8 mouse cellular contexts compared by ENCODE assay signal in the genomic region with DNA sequence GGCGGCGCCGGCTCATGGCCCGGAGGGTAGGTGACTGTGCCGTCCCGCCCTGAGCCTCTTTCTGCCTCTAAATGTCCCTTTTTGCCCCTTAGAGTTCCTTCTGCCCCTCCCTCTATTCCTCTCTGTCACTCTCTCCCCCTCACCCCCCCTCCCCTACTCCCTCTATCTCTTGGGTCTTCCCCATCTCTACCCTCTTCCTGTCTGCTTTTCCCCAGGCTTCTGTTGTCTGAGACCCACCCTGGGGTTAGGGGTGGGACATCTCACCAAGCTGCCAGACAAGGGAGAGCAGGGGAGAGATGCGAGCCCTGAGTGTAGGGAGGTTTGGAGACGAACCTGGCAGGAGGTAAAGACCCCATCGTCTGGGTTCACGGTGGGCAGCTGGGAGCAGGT. TPM values are rescaled to one million over a fixed set of nuclear protein-coding genes. Genes with fewer than 3 reads are reported as not detected.
DNase-seq lines count a peak whose midpoint lies in the region; ATAC-seq and TF ChIP-seq lines count a peak whose summit lies in the region.

No protein-coding gene starts in this region.

- ATAC-seq in forebrain, embryonic 13.5 days: peak; percentile 46
- no peak for ATAC-seq in liver, postnatal 0 days

- H3K36me3 ChIP-seq in C2C12 (ENCODE audit: control insufficient read depth, insufficient read depth): no peaks in the 10 kb centered on the region
- peaks cover 32% of the 10 kb centered on the region for H3K36me3 ChIP-seq in forebrain, embryonic 13.5 days (ENCODE audit: poor library complexity, severe bottlenecking)
- H3K36me3 ChIP-seq in liver, postnatal 0 days (replicated peaks; ENCODE audit: insufficient read depth, low read length): no peaks in the 10 kb centered on the region

- H3K4me3 ChIP-seq in C2C12 (ENCODE audit: insufficient read depth, poor library complexity, severe bottlenecking): peak overlapping the region; percentile 30
- H3K4me3 ChIP-seq in forebrain, embryonic 13.5 days: peak overlapping the region; percentile 60
- H3K4me3 ChIP-seq in liver, postnatal 0 days (ENCODE audit: low read depth, low read length): peak overlapping the region; percentile 50

- peaks cover 29% of the 10 kb centered on the region for H3K27me3 ChIP-seq in C2C12 (ENCODE audit: control insufficient read depth, insufficient read depth, insufficient read length)
- H3K27me3 ChIP-seq in forebrain, embryonic 13.5 days: no peaks in the 10 kb centered on the region
- peaks cover 32% of the 10 kb centered on the region for H3K27me3 ChIP-seq in liver, postnatal 0 days (ENCODE audit: insufficient read depth, low read length)

- peak overlapping the region; percentile 73 for H3K4me2 ChIP-seq in forebrain, embryonic 13.5 days
- peak overlapping the region; percentile 76 for H3K4me2 ChIP-seq in liver, postnatal 0 days (ENCODE audit: low read depth, low read length)

- no peak for TF ChIP-seq EP300 in liver, postnatal 0 days (IDR thresholded peaks at IDR 0.05; ENCODE audit: low read depth)

- peaks cover 43% of the 10 kb centered on the region for H3K4me1 ChIP-seq in forebrain, embryonic 13.5 days
- H3K4me1 ChIP-seq in liver, postnatal 0 days (ENCODE audit: insufficient read depth): peaks cover 7% of the 10 kb centered on the region

- peak overlapping the region; percentile 61 for H3K27ac ChIP-seq in forebrain, embryonic 13.5 days
- H3K27ac ChIP-seq in liver, postnatal 0 days (ENCODE audit: low read depth): no peak overlapping the region

- H3K79me2 ChIP-seq in C2C12 (ENCODE audit: control insufficient read depth, insufficient read depth): no peaks in the 10 kb centered on the region

- H3K9ac ChIP-seq in forebrain, embryonic 13.5 days: peak overlapping the region; percentile 82
- peak overlapping the region; percentile 54 for H3K9ac ChIP-seq in liver, postnatal 0 days (replicated peaks)

- peak overlapping the region; percentile 97 for H3ac ChIP-seq in C2C12 (ENCODE audit: control insufficient read depth, insufficient read length, low read depth)

- H3K79me3 ChIP-seq in C2C12 (ENCODE audit: low read depth): no peaks in the 10 kb centered on the region

- 0 out of 2 replicates have a peak, but pooled peaks cover 3% of the 10 kb centered on the region for H3K9me3 ChIP-seq in forebrain, embryonic 13.5 days (replicated peaks)
- H3K9me3 ChIP-seq in liver, postnatal 0 days (ENCODE audit: low read length): no peaks in the 10 kb centered on the region

- 0% methylated on average over 9 of the region's 10 CpGs for WGBS in forebrain, embryonic 13.5 days
- WGBS in liver, postnatal 0 days (ENCODE audit: insufficient replicate concordance): under 1% methylated on average over 9 of the region's 10 CpGs

- DNase-seq in embryo, embryonic 11 days: peak; percentile 22
- no peak for DNase-seq in embryo, embryonic 9.5 days (ENCODE audit: extremely low spot score)
- DNase-seq in liver, postnatal 0 days: no peak
- DNase-seq in urinary bladder, postnatal 14 days (ENCODE audit: low spot score): no peak
- no peak for DNase-seq in left cerebral cortex, adult 9 months (ENCODE audit: low spot score in 2 of 2)
- DNase-seq in kidney, adult 8-10 months: no peak

- TF ChIP-seq CTCF in C2C12 (IDR thresholded peaks at IDR 0.05; ENCODE audit: control insufficient read depth, insufficient read depth, insufficient read length): no peak
- TF ChIP-seq CTCF in liver, postnatal 0 days (IDR thresholded peaks at IDR 0.05; ENCODE audit: low read depth): no peak

TF ChIP-seq in C2C12, 6 proteins besides CTCF, POLR2A, EP300 and RAD21:
- TF ChIP-seq MYOD1 (IDR thresholded peaks at IDR 0.05; ENCODE audit: control insufficient read depth, insufficient read length, low read depth) (no peak), CEBPB (IDR thresholded peaks at IDR 0.05; ENCODE audit: low read depth) (no peak), MAX (IDR thresholded peaks at IDR 0.05) (no peak), FOSL1 (IDR thresholded peaks at IDR 0.05; ENCODE audit: insufficient read depth, low read length, poor library complexity, severe bottlenecking) (no peak), USF1 (IDR thresholded peaks at IDR 0.05; ENCODE audit: low read depth) (no peak)

RNA-seq across cellular contexts. Expression of gene Meis3, which starts 0.6 kb away (rescaled TPM):
- 4.5 TPM for polyA plus RNA-seq in C2C12 (2012; fragmentation: generic; extraction: Trizol)
- 96.9 and 104 TPM in 2 replicates for polyA plus RNA-seq in forebrain, embryonic 13.5 days (2015; fragmentation: Nextera tagmentation; extraction: Ambion mirVana)
- 1.9 and 2.0 TPM in 2 replicates for polyA plus RNA-seq in liver, postnatal 0 days (2015; fragmentation: Nextera tagmentation; extraction: Ambion mirVana)

RNA-seq across cellular contexts. Expression of gene Slc8a2, which starts 45.9 kb away (rescaled TPM):
- 0.02 TPM for polyA plus RNA-seq in C2C12 (2012; fragmentation: generic; extraction: Trizol)
- polyA plus RNA-seq in forebrain, embryonic 13.5 days (2015; fragmentation: Nextera tagmentation; extraction: Ambion mirVana): 0.67 and 0.68 TPM in 2 replicates
- not detected in 2 replicates for polyA plus RNA-seq in liver, postnatal 0 days (2015; fragmentation: Nextera tagmentation; extraction: Ambion mirVana)

RNA-seq across cellular contexts. Expression of gene Dhx34, which starts 46.3 kb away (rescaled TPM):
- polyA plus RNA-seq in C2C12 (2012; fragmentation: generic; extraction: Trizol): 14.4 TPM
- polyA plus RNA-seq in forebrain, embryonic 13.5 days (2015; fragmentation: Nextera tagmentation; extraction: Ambion mirVana): 13.7 and 17.1 TPM in 2 replicates
- polyA plus RNA-seq in liver, postnatal 0 days (2015; fragmentation: Nextera tagmentation; extraction: Ambion mirVana): 3.6 and 3.9 TPM in 2 replicates

RNA-seq across cellular contexts. Expression of gene Kptn, which starts 55.8 kb away (rescaled TPM):
- 13.1 TPM for polyA plus RNA-seq in C2C12 (2012; fragmentation: generic; extraction: Trizol)
- 37.2 and 38.4 TPM in 2 replicates for polyA plus RNA-seq in forebrain, embryonic 13.5 days (2015; fragmentation: Nextera tagmentation; extraction: Ambion mirVana)
- polyA plus RNA-seq in liver, postnatal 0 days (2015; fragmentation: Nextera tagmentation; extraction: Ambion mirVana): 6.5 and 7.5 TPM in 2 replicates

Comparison
In these comparisons a context has a peak if more than half of its experiments do, and no peak if none do; other contexts are left out.
1. RNA of gene Meis3, which starts 0.6 kb away (polyA plus RNA-seq): 96.9 to 104 TPM in forebrain, embryonic 13.5 days; 4.5 TPM in C2C12 (single experiment) and 1.9 to 2.0 TPM in liver, postnatal 0 days; every median in the first group is over 10 times any median in the second.
2. Peak in every context shown above with its lines, with median percentiles within 50 percentile points of each other: H3K4me3 ChIP-seq.